Mouse (Mus musculus): Measurements from ENCODE around the gene Rbm20.

DNA sequence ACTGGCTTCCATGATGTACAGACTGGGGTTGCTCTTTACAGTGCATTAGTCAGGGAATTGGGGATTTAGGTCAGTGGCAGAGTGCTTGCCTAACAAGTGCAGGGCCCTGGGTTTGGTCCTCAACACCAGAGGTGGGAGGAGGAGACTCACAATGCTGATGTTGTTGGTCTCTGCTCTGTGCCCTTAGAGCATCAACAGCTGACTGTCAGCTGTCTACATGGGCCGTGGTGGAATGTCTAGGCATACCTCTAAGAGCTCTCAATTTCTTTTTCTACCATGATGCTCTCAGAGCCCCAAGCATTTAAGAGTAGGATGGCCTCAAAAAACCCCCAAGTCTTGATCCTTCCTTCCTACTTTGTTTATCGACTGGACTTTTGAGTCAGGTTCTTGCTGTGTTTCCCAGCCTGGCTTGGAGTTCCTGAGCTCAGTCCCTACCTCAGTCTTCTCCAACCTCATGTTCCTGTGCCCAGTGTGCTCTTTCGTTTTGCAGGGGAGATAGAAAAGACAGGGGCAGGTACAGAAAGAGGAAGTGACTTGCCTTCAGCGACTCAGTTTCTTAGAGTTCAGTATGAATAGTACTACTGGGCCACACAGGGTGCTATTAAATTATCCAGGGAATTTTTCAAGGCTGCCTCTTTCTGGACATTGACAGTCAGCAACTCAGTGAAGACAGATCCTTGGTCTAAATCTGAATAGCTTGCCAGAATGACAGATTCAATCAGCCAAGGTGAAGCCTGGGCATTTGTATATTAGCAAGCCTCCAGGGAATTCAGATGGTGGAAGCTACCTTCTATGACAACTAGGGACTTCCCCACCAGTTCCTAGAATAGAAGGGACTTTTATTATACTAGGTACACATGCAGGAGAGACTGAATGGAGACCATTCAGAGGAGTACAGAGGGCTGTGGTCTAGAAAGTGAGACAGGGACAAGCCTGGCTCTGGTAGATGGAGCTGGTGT lies 192.6 kb downstream of the Rbm20 start:
- TF ChIP-seq CTCF (IDR thresholded peaks at IDR 0.05) (no peak), POLR2A (IDR thresholded peaks at IDR 0.05; ENCODE audit: insufficient read depth, low read depth, low read length) (no peak)

All from heart, adult 2 months (tissue).